Mouse (Mus musculus) urinary bladder, postnatal 4 days (tissue): ENCODE measurements around the gene Ints1.
A peak's percentile ranks its signal among the peaks of the same experiment; 100 is the strongest.
"Not testable (repeated sequence)": the region's sequence is repeated elsewhere in the genome, so short reads cannot be mapped to it uniquely, and the experiment has no call there.

ENCODE experiments used
- DNase-seq, 2 experiments: peaks; one replicate each; pipeline ENCODE4 v3.0.0; 2021 to 2022; ENCODE audit warnings: low spot score in 2 of 2

The Ints1 gene

GRCm38 (mm10) chr5:139756586-139756985 is 18.9 kb downstream of the Ints1 start:
- no peak for DNase-seq

- DNase-seq: no peak
Observed at GRCm38 (mm10) chr5:139756135-139756534, 19.3 kb downstream of the Ints1 start.

- DNase-seq: no peak
Observed at GRCm38 (mm10) chr5:139754753-139755152, 20.7 kb downstream of the Ints1 start.

DNA sequence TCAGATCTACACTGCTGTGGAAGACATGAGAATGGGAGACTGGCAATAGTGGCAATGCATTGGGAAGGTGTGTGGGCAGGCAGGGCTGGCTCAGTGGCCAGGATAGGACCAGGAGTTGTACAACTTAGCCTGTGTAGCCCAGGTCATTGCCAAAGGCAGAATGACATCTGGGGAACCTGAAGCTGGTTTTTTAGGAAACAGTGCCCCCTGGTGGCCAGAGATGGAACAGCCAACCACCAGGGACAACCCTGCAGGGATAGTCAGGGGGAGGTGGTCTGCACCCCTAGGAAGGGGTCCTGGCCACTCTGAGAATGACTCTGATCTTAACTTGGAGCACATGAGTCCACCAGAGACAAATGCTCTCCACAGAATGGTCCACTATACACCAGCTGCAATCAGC is 24.9 kb downstream of the Ints1 start:
- no peak for DNase-seq

DNA sequence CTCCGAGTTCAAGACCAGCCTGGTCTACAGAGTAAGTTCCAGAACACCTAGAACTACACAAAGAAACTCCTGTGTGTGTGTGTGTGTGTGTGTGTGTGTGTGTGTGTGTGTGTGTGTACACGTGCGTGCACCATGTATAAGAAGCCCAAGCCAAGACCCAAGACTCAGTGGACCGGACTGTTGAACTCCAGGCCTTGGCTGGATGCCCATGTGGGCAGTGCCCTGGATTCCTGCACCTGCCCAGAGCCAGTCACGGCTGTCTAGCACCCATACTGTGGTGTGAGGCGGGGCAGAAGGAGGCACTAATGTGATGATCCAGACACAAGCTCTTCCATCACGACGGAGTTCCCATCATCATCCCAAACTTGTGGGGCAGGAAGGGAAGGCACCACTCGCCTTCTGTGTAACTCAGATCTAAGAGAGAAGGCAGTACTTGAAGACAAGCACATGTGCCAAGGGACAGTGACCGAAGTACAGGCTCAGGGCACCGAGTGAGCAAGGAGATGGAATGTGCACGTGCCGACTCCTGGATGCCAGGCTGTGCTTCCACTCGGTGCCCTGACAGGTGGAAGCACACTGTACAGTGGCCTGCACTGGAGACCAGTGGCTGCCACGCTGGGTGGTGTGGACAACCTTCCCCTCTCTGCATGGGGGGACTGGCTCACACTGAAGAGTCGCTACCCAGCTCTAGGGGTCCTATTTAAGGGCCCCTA is 25.9 kb downstream of the Ints1 start:
- no peak for DNase-seq

DNA sequence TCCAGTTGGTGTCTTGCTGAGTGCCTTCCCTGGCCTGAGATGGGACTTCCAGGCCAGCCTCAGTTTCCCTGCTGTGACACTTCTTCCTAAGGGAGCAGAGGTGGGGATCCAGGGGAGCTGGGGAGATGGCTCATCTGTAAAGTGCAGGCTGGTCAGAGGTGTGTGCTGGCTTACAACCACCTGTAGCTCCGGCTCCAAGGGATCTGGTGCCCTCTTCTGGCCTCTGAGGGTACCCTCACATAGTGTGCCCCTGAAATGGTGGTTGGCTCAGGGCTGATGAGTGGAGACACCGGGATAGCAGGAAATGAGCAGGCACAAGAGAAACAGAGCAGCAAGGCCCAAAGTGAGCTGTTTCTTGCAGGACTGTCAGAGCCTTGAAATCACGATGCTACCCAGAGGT is 29.7 kb downstream of the Ints1 start:
- peak in 1 of 2 experiments; percentile 49 for DNase-seq

- DNase-seq: not testable (repeated sequence)
Observed at GRCm38 (mm10) chr5:139742640-139743039, 32.8 kb downstream of the Ints1 start.

- DNase-seq: no peak
Observed at GRCm38 (mm10) chr5:139738592-139739315, 36.7 kb downstream of the Ints1 start.

DNA sequence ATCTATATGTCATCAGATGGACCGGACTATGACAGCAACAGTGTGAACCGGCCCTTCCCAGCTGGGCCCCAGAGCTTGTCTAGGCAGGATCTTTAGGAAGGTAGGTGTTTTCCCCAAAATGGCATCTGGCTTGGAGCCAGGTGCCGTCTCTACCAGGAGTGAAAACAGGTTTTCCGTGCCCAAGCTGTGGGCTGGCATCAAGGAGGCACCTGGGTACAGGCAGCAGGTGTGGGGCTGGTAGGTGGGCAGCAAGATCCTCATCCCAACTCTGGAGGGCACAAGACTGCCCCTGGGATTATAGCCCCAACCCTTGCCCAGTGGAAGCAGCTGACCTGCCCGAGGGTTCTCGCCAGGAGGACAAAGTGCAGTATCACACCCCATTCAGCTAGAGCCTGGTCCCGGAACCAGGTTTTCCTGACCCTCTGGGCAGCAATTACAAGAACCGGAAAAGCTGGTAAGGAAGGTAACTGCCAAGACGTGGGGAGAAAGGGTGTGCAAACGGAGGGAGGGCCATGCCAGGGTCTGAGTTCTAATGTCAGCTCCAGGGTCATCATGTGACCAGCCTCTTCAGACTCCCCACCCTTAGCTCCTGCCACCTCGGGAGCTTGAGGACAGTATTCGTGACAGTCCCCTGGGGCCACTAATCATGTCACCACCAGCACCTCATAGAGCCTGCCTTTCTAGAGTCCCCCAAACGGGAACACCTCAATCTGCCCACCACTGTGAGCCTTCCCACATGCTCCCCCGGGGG is 37.5 kb downstream of the Ints1 start:
- DNase-seq: no peak

GRCm38 (mm10) chr5:139736504-139736940 is 39.0 kb downstream of the Ints1 start:
- DNase-seq: no peak

DNA sequence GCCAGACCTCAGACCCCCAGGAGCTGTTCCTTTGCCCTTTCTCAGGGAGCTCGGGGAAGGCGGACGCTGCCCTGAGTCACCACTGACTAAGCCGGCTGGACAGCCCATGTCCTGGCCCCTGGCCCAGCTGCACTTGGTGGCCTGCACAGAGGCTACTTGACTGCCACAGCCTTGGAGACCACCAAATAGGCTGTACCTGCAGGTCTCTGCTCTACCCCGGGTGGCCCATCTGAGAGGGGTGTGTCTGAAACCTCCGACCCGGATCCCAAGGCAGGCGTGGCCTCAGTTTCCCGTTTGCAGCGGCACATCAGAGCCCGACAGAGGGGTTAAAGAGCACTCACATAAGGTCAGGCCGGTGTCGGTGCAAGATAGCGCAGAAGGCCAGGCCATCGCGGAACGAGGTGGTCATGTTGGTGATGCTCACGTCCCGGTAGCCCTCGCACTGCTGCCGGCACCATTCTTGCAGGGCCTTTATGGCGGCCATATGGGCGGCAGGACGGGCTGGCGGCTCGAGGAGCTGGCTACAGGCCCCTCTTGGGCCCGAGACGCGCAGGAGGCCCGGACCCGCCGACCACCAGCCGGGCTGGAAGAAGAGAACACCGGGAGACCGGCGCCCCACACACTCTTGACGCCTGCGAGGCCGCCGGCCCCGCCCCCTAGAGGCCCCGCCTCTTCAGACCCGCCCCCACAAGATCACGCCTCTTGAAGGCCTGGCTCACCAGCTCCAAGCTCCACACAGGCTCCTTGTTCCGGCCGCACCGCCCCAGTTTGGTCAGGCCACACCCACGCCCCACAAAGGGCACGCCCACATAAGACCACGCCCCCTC is 39.6 kb downstream of the Ints1 start, which contains the start of gene Micall2:
Gene Micall2, minus strand, starts transcription at position 660 of the 827 bp plus-strand sequence.
- DNase-seq: peak; percentile 97

- no peak for DNase-seq
Observed at GRCm38 (mm10) chr5:139734746-139735145, 40.7 kb downstream of the Ints1 start.

GRCm38 (mm10) chr5:139734016-139734415 is 41.5 kb downstream of the Ints1 start:
- no peak for DNase-seq

GRCm38 (mm10) chr5:139732634-139733107 is 42.8 kb downstream of the Ints1 start:
- no peak for DNase-seq

DNA sequence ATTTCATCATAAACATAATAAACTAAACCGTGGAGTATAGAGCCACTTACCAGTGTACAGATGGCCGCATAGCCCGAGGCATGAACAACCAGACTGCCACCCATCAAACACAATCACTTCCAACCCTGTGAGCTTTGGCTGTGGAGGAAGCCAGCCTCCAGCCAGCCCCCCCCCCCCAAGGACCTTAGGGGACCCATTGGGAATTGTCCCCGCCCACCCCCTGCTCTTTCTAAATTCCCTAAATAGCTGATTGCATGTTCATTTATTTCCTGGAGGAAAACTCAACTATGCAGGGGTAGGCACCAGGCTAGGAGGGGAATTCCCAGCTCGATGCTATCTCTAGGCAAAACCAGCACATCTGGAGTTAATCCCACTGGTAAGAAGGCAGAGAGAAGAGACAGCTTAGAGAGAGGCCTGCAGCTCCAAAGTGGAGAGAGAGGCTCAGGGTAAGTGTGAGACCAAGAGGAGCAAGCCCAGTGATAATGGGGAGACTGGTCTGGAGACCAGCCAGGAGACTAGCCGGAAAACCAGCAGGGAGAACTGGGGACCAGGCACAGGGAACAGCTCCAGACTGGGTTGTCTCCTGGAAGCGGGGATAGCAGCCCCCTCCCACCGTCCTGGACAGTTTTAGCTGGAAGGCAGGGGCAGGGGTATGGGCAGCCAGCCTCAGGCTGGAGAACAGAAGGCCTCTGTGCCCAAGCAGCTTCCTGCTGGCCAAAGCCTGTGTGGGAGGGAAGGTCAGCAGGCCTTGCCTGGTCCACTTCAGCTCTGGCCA is 44.6 kb downstream of the Ints1 start:
- DNase-seq: no peak

GRCm38 (mm10) chr5:139727261-139727660 is 48.2 kb downstream of the Ints1 start:
- no peak for DNase-seq

- no peak for DNase-seq
Observed at GRCm38 (mm10) chr5:139726186-139726585, 49.3 kb downstream of the Ints1 start.

GRCm38 (mm10) chr5:139724336-139725116 is 50.9 kb downstream of the Ints1 start:
- DNase-seq: no peak

DNA sequence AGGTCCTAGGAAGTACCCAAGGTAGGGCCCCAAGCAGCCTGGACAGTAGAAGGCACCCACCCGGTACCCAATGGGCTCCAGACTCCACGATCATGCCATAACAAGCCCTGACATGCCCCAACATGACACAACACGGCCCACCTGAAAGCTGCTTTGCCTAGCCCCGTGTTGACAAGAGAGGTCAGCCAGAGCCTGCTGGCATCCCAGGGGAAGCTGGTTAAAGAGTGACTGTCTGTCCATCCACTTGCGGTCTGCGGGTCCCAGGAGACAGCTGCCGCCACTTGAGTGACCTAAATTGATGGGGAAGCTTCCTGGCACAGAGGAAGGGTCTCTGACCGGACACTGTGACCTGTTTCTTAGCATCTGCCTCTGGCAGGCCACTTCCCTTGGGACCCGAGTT is 52.4 kb downstream of the Ints1 start:
- DNase-seq: no peak

DNA sequence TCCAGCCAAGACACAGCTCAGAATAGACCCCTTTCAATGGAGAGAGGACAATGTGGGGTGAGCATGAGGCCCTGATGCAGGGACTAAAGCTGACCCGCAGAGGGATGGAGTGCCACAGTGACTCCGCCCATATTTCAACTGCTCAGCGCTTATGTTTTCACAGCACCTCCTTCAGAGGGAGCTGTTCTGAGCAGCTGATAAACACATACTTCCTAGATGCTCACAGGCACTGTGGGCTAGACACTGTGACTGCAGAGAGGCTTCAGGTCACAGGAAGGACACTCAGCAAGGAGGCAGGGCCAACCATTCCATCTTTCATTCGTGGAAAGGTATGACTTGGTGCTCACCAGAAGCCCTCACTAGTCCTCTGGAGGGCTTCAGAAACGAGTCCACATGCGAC is 52.8 kb downstream of the Ints1 start:
- DNase-seq: no peak
